Mouse (Mus musculus) lung, adult 2 months (tissue): ENCODE measurements around the gene Lad1. TPM values are rescaled to one million over a fixed set of nuclear protein-coding genes. Genes with fewer than 3 reads are reported as not detected.
A peak's percentile ranks its signal among the peaks of the same experiment; 100 is the strongest.

Source experiments
- DNase-seq: peaks from one replicate; pipeline ENCODE4 v3.0.0; 2022
- H3K4me1 ChIP-seq: fragments of 200-500 bp; 2 replicates; pipeline ENCODE4 v1.6.1; 2011; ENCODE audit warnings: low read length; ENCODE audit not compliant: control insufficient read depth, insufficient read depth
- H3K4me3 ChIP-seq: fragments of 200-500 bp; replicated peaks from 2 replicates; pipeline ENCODE3; 2011; ENCODE audit warnings: low read depth, mild to moderate bottlenecking, control low read depth, low read length; ENCODE audit errors: extremely low read depth
- CTCF ChIP-seq: fragments of 200-500 bp; IDR thresholded peaks from 2 replicates; pipeline ENCODE4 v1.5.1; 2011; ENCODE audit warnings: mild to moderate bottlenecking, low read length, control low read depth; ENCODE audit not compliant: insufficient read depth
- POLR2A ChIP-seq: fragments of 200-500 bp; IDR thresholded peaks from 2 replicates; pipeline ENCODE4 v1.6.1; 2011; ENCODE audit warnings: low read depth, mild to moderate bottlenecking, control low read depth, low read length, borderline replicate concordance; ENCODE audit errors: extremely low read depth
- WGBS: fragments of 180-500 bp; shearing (Covaris S2); methylation state at CpG from one replicate; pipeline ENCODE4 v1.1.7; 2018; 5-methylcytosine and 5-hydroxymethylcytosine counted together
- polyA plus RNA-seq: library from polyadenylated mRNA; depleted of rRNA; stranded (reverse); fragments of >200 nt; gene quantifications from 2 replicates; pipeline ENCODE4 v1.2.3, GENCODE M21; 2012

The Lad1 gene
- polyA plus RNA-seq, 1 experiment, result 43.2 TPM

DNA sequence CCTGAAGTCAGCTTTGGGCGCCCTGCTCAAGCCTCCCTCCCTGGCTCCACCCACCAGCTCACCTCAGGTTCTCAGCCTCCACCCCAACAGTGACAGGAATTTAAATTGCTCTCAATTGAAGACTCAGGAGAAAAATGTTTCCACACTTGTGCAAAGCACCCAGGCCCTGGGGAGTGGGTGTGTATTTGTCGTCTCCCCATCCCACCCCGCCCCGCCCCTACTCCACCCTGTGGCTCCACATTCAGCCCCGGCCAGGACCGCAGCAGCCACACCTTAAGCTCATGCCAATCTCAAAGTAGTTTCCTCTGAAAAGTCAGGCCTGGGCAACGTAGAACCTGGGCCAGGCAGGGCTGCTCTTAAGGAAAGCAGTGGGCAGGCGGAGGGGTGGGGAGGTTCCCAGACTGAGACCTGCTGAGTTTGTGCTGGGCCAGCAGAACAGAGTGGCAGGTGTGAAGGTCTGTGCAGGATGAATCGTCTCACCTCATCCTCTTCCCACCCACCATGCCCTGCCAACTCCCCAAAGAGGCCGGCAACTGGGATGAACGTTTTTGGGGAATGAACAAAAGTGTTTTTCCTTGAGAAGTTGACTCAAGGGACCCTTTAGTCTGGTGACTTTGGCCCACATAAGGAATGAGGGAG, 38.9 kb downstream of the Lad1 start:
- WGBS, result 60% methylated on average over 11 of the region's 11 CpGs
- Histone ChIP-seq H3K4me3 (no peak overlapping the region), H3K4me1 (0 out of 2 replicates have a peak, but pooled peaks cover 2% of the 10 kb centered on the region)
- no peak for DNase-seq
- no peak for TF ChIP-seq CTCF
- no peak for TF ChIP-seq POLR2A

DNA sequence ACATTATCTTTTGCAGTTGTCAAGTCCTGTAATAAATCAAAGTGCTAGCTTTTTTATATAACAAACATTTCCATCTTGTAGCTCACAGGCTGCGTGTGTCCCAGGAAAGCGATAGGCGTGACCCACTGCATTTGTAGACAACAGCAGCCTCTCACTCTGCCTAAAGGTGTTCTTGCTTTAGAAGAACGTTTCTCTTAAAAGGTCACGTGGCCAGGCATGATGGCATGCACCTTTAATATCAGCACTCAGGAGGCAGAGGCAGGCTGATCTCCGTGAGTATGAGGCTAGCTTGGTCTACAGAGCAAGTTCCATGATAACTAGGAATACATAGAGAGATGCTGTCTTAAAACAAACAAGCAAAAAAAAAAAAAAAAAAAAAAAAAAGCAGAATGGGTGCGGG, 40.1 kb downstream of the Lad1 start:
- H3K4me3 ChIP-seq, result no peak overlapping the region
- TF ChIP-seq POLR2A, result no peak
- TF ChIP-seq CTCF, result no peak
- H3K4me1 ChIP-seq, result 0 out of 2 replicates have a peak, but pooled peaks cover 2% of the 10 kb centered on the region
- no peak for DNase-seq
- WGBS, result 92% methylated on average over 7 of the region's 7 CpGs

DNA sequence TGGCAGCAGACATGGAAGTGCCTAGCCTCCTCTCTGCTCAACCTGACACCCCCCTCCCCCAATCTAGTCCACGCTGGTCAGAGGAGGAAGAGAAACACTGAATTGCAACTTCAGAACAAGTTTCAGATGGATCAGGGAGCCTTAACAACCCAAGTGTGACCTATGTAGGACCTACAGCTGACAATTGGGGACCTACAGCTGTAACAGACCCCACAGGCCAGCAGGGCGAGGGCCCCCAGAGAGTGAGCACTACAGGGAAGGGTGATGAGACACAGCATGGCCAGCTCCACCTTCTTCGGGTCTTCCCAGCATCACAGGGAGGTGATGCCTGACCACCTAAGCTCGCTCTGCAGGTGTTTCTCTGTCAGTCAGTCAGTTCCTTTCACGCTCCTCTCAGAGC, 42.7 kb downstream of the Lad1 start:
- DNase-seq, result no peak
- Histone ChIP-seq H3K4me1 (0 out of 2 replicates have a peak, but pooled peaks cover 2% of the 10 kb centered on the region), H3K4me3 (no peak overlapping the region)
- 79% methylated on average over 5 of the region's 5 CpGs for WGBS
- no peak for TF ChIP-seq POLR2A
- TF ChIP-seq CTCF, result no peak

DNA sequence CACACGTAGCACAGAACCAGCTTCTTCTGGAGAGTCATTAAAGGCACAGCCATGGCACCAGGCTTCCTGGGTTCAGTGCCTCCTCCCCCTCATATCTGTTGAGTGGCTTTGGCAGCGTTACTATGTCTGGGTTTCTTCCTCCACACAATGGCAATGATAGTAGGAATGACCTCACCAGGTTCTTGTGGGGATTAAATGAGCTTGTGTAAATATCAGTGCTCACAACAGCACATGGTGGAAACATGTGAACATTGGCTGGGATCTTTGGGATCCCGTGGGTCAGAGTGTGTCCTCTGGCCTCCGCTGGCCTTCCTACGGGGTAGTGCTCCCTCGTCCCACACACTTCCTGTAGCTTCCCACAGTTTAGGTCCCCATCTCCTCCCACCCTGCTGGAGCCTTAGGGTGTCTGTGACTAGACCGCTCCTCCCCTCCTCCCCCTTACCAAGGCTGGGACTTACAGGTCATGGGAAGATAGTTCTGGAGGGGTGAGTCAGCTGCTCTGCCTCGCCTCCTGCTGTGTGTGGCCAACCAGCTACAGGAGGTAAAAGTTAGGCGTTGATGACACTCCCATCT, 43.7 kb downstream of the Lad1 start:
- 44% methylated on average over 9 of the region's 9 CpGs for WGBS
- DNase-seq, result no peak
- TF ChIP-seq POLR2A, result no peak
- no peak for TF ChIP-seq CTCF
- H3K4me1 ChIP-seq, result 0 out of 2 replicates have a peak, but pooled peaks cover 2% of the 10 kb centered on the region
- H3K4me3 ChIP-seq, result no peak overlapping the region

DNA sequence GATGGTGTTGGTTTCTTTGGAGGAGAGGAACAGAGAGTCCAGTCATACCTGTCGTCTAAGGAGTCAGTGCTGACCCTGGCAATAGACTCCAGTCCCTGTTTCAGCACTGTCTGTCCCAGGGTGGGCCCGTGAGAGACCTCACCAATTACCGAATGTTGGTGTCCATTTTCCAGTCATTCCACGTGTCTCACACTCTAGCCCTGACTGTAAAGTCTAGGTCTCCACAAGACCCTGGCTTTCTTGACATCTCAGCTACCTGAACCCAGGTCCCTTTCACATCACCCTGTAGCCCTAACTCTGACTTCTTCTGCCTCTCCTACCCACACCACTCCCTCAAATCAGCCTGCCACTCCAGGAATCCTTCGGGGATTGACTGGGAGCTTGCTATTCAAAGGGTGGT, 44.2 kb downstream of the Lad1 start:
- DNase-seq, result no peak
- H3K4me3 ChIP-seq, result no peak overlapping the region
- WGBS, result 72% methylated on average over 5 of the region's 5 CpGs
- TF ChIP-seq CTCF, result no peak
- TF ChIP-seq POLR2A, result no peak
- 0 out of 2 replicates have a peak, but pooled peaks cover 2% of the 10 kb centered on the region for H3K4me1 ChIP-seq

DNA sequence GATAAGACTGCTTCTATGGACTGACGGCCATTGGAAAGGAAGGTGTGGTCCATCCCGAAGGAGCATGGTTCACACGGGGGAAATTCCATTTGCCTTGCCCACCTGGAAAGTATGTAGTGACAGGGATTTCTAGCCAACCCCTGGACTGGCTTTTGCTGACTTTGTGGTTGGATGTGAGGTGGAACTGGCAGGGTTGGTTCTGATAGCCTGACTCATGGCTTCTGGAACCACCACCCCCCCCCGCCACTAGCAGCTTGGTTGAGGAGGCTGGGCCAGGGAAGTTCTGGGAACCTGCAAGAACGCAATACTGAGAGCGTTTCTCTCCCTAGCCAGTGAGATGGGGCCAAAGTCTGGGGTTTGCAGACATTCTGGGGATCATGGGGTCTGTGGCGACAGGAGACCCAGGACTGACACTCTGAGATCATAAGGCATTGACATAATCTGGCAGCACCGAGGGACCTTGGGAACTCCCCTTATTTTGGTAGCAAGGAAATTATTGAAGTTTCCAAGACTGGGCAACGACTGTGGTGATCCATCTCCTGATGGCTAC, 45.5 kb downstream of the Lad1 start:
- H3K4me3 ChIP-seq, result no peak overlapping the region
- 73% methylated on average over 9 of the region's 9 CpGs for WGBS
- H3K4me1 ChIP-seq, result 0 out of 2 replicates have a peak, but pooled peaks cover 2% of the 10 kb centered on the region
- TF ChIP-seq CTCF (no peak), POLR2A (no peak)
- no peak for DNase-seq

DNA sequence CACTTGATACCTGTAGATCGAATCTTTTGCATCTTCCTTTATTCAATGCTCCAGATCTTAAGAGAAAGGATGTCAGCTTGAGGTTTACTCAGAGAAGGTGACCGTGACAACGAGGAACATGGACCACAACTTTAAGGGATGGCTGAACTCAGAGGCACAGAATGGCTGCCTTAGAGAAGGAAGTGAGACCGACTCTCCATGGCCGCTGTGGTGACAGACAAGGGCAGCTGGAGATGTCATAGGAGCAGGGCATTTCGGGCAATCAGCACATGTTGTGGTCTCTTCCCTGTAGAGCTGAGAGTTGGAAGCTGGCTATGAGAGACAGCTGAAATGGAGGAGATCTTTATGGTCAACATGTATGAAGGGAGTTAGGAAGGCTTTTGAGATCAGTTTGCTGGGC, 46.4 kb downstream of the Lad1 start:
- no peak for TF ChIP-seq CTCF
- no peak for TF ChIP-seq POLR2A
- H3K4me1 ChIP-seq, result 0 out of 2 replicates have a peak, but pooled peaks cover 2% of the 10 kb centered on the region
- WGBS, result 79% methylated on average over 6 of the region's 6 CpGs
- no peak for DNase-seq
- no peak overlapping the region for H3K4me3 ChIP-seq

DNA sequence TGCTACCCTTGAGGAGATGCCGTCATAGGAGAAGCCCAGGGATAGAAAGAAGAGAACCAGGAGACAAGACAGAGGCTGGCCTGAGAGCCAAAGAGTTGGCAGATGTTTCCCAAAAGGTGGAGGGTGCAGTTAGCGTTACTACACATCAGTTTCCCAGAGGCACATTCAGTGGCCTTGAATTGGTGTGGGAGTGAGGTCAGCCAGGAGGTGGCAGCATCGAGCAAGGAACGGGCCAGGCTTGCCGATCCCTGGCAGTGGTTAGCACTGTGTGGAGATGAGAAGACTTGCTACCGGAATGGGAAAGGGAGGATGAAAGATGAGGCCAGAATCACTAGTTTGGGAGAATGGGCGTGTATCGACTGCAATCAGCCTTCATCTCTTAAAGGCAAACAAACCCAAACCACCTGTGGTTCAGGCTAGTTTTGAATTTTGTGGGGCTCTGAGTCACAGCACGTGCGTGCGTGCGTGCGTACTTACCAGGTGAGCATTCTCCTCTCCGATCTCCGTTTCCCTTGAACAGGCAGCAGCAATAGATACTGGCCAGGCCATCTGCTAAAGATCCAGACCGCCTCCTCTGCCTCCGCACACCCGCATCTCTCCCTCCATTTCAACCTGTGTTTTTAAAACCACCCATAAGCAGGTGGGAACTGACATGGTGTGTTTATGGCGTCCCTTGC, 47.3 kb downstream of the Lad1 start:
- TF ChIP-seq CTCF, result peak; percentile 98
- no peak for TF ChIP-seq POLR2A
- WGBS, result 50% methylated on average over 19 of the region's 19 CpGs
- Histone ChIP-seq H3K4me3 (no peak overlapping the region), H3K4me1 (0 out of 2 replicates have a peak, but pooled peaks cover 2% of the 10 kb centered on the region)
- peak; percentile 78 for DNase-seq

DNA sequence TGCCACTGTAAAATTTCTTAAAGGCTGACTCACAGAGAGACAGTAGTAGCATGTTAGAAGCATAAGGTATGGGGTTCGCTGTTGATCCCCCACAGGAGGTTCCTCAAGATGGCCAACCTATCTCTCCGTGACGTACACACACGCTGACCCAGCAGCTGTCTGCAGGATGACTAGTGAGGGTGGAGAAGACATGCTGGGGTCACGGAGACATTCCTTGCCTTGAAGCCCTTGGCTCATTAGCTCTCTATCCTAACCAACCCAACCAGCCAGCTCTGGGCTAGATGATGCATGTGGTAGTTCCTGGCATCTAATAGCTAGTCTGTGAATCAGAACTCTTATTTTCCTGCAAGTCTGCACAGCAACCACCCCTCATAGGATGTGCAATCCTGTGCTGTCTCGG, 50.2 kb downstream of the Lad1 start:
- Histone ChIP-seq H3K4me1 (no peaks in the 10 kb centered on the region), H3K4me3 (no peak overlapping the region)
- WGBS, result 87% methylated on average over 6 of the region's 6 CpGs
- no peak for DNase-seq
- TF ChIP-seq POLR2A (no peak), CTCF (no peak)

DNA sequence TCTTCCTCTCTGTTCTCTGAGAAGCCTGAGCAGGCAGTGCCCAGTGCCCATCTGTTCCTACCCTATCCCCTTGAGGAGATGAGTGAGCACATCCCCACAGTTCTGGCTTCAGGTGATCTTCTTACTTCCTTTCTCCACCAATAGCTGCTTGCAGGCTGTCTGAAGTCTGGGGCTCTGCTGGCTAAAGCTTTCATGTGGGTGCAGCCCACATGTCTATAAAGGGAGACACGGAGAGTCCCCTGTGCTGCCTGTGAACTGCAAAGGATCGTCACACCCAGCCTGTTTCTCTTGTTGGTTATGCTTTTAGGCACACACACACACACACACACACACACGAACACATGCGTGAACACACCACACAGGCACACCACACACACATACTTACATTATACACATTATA, 54.6 kb downstream of the Lad1 start:
- WGBS, result 76% methylated on average over 4 of the region's 4 CpGs
- TF ChIP-seq CTCF (no peak), POLR2A (no peak)

More for the DNA sequence above, 54.6 kb downstream of the Lad1 start:
- no peaks in the 10 kb centered on the region for H3K4me1 ChIP-seq
- H3K4me3 ChIP-seq, result no peak overlapping the region
- DNase-seq, result no peak
